Mouse (Mus musculus): ENCODE measurements around the gene Adk. TPM values are rescaled to one million over a fixed set of nuclear protein-coding genes. Genes with fewer than 3 reads are reported as not detected.
"Not testable (repeated sequence)": the region's sequence is repeated elsewhere in the genome, so short reads cannot be mapped to it uniquely, and the experiment has no call there.

Gene Adk
- total RNA-seq, 1 experiment from 2014 or later: 7.4 TPM

DNA sequence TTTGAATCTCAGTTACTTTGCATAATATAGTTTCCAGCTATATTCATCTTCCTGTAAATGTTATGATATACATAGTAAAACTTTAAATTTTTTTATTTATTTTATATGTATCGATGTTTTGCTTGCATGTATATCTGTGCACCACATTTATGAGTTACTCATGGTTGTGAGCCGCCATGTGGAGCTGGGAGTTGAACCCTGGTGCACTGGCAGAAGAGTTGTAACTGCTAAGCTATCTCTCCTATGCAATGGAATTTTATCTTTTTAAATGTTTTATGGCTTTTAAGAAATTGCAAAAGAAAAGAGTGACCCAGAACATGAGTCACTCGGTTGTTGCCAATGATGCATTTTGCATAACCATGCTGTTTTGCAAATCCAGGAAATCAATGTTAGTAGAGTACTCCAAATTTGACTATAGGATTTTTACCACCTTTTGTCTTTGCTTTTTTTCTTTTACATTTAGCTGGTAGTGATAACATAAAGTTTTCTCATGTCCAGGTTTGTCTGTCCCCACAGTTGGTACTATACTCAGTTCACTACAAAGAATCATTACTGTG lies 38.6 kb downstream of the Adk start:
- no peak for ATAC-seq (ENCODE audit: extremely low read depth, insufficient number of reproducible peaks, low FRiP score, poor library complexity, severe bottlenecking)

DNA sequence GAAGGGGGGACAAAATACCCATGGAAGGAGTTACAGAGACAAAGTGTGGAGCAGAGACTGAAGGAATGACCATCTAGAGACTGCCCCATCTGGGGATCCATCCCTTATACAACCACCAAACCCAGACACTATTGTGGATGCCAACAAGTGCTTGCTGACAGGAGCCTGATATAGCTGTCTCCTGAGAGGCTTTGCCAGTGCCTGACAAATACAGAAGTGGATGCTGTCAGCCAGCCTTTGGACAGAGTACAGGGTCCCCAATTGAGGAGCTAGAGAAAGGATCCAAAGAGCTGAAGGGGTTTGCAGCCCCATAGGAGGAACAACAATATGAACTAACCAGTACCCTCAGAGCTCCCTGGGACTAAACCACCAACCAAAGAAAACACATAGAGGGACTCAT lies 41.8 kb downstream of the Adk start:
- ATAC-seq (ENCODE audit: extremely low read depth, insufficient number of reproducible peaks, low FRiP score, poor library complexity, severe bottlenecking): not testable (repeated sequence)

DNA sequence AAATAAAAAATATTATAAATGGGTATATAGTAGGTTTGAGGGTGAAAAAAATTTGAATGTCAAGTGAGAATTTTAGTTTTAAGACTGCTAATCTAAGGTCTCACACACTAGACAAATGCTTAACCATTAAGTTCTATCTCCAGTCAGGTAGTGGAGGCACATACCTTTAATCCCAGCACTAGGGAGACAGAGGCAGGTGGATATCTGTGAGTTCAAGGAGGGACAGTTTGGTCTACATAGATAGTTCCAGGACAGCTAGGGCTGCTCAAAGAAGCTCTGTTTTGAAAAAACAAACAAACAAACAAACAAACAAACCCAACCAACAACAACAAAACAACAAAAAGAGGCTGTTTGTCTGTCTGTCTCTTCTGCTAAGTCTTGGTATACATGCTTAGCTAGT lies 43.9 kb downstream of the Adk start:
- ATAC-seq (ENCODE audit: extremely low read depth, insufficient number of reproducible peaks, low FRiP score, poor library complexity, severe bottlenecking): no peak

DNA sequence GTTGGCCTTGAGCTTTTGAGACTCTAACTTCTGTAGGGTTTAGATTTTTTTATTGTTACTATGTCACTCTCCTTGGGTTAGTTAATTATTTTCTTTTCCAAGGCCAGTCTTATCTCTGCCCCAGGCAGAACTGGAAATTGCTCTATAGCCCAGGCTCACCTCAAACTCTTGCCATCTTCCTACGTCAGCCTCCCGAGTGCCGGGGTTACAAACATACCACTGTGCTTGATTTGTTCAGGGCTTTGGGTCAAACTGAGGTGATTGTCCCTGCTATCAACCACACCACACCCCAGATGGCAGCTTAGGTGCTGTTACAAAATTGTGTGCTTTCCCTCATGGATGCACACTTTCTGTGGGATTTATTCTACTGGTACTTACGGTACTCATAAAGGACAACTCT lies 44.3 kb downstream of the Adk start:
- no peak for ATAC-seq (ENCODE audit: extremely low read depth, insufficient number of reproducible peaks, low FRiP score, poor library complexity, severe bottlenecking)

DNA sequence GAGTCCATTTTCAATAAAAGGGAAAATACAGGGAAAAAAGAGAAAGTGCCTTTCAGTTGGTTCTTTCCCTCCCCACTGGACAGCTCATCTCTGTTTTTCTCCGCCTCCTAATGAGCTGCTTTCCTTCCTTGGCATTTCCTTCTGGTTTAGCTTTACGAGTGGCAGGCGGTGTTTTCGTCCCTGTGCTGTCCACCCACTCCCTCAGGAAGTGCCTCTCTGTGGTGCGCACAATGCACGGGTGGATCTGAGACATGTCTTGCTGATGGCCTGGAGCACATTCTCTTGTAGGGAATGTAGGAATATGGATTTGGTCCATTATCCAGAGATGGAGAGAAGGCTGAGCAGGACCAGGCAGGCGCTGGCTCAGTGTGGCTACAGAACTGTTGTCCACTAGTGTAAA lies 47.0 kb downstream of the Adk start:
- no peak for ATAC-seq (ENCODE audit: extremely low read depth, insufficient number of reproducible peaks, low FRiP score, poor library complexity, severe bottlenecking)

DNA sequence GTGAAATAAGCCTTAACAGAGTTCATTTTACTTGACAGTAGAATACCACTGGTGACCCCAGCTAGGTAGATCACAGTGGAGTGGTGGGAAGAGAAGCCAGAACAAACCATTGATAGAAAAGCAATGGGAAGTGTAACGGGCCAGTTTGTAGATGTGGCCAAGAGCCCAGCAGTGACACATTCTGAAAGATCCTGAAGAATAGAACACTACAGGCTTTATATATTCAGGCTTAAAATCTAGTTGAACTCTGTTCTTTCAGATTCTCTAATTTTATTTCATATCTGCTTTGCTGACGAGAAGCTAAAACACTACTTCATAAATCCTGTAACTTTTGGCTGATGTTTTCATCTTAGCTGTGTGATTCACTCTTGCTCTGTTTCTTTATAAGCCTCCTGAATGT lies 48.5 kb downstream of the Adk start:
- no peak for ATAC-seq (ENCODE audit: extremely low read depth, insufficient number of reproducible peaks, low FRiP score, poor library complexity, severe bottlenecking)

DNA sequence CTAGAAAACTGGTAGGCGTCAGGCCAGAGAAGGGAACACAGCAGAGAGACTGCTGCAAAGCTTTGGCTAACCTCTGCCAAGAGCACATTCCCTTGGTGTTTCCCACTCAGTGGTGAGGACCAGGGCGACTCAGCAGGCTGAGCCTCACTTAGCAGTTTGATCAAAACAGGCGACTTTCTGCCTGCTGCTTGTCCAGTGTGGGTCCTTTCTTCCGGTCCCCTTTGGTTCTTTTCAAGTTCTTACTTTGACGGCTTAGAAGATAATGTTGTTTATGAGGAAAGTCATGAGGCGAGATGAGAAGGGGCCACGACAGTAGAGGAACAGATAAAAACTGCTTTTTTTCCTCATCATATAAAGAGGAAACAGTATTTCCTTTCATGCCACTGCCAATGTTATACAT lies 49.2 kb downstream of the Adk start:
- no peak for ATAC-seq (ENCODE audit: extremely low read depth, insufficient number of reproducible peaks, low FRiP score, poor library complexity, severe bottlenecking)

DNA sequence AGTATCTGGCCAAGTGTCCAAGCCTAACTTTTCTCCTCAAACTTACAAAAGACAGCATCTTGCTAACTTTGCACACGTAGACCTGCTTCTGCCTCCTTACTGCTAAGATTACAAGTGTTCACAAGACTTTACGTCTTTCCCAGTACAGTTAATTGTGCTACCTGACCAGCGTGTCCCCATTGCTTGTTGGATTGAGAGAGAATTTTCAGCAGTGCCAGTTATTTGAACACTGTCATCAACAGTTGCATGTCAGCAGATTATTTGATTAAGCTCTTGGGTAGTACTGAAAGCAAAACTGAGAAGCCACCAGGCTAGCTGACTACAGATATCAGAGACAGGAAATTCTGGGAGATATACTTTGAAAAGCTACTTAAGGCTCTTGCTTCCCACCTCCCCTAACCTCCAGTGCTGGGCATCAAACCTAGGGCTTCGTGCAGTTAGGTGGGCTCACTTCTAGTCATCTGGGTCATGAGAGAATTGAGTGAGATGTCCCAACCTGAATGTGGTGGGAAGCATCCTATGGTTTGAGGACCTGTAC lies 50.4 kb downstream of the Adk start:
- ATAC-seq (ENCODE audit: extremely low read depth, insufficient number of reproducible peaks, low FRiP score, poor library complexity, severe bottlenecking): no peak

DNA sequence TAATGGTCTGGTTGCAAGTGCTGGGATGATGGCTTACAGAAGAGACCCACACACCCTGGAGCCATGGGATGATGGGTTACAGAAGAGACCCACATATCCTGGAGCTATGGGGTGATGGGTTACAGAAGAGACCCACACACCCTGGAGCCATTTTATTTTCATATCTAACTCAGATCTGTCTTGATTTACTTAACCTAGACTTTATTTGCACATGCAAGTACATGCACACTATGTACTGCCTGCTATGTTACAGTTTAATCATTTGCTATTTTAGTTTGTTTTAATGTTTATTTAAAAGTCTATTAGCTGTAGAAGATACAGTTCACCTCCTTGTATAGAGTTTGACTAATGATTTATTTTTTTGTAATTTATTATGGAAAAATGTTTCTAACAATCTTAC lies 52.7 kb downstream of the Adk start:
- ATAC-seq (ENCODE audit: extremely low read depth, insufficient number of reproducible peaks, low FRiP score, poor library complexity, severe bottlenecking): no peak

DNA sequence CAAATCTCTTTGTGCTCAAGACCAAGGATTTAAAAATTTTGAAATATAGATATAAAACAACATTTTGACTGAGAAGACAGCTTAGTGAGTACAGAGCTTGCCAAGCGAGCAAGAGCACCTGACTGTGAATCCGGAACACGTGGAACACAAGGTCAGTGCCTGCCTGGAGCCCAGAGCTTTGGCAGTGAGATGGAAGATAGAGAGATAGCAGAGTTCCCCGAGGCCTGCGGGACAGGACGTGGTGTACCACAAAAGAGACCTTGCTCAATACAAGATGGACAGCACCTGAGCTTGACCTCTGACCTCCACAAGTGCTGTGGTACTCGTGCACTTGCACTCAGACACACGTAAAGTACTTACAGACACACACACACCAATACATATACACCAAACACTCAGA lies 54.2 kb downstream of the Adk start:
- no peak for ATAC-seq (ENCODE audit: extremely low read depth, insufficient number of reproducible peaks, low FRiP score, poor library complexity, severe bottlenecking)

DNA sequence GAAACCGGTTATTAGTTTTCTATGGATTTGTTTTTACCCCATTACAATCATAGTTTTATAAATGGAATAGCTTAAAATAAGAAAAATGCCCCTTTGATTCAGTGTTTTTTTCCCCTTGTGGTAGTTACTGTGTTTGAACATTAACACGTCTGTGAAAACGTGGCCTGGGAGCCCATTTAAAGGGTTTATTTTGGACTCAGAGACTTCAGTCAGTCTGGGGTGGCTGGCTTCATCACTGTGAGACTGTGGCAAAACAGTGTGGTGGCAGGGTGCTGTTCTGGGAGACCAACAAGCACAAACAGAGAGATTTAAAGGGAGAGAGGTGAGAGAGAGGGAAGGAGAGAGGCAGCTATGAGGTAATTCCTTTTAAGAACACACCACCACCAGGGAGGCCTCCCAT lies 55.2 kb downstream of the Adk start:
- ATAC-seq (ENCODE audit: extremely low read depth, insufficient number of reproducible peaks, low FRiP score, poor library complexity, severe bottlenecking): no peak

DNA sequence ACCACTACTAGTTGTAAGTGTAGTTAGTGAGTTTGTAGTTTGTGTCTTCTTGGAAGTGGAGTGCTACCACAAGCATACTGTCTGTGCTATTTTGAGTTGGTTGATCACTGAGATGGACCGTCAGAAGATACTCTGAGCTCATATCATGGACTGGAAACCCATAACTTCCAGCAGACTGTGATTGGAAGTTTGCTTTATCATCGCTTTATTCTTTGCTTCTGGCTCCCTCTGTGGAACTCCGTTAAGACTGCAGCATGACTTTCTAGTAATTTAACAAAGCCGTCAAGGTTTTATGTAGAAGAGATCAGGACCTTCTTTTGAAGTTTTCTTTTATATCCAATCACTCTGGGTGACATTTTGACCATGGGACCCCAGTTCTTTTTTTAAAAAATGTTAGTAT lies 58.1 kb downstream of the Adk start:
- no peak for ATAC-seq (ENCODE audit: extremely low read depth, insufficient number of reproducible peaks, low FRiP score, poor library complexity, severe bottlenecking)

DNA sequence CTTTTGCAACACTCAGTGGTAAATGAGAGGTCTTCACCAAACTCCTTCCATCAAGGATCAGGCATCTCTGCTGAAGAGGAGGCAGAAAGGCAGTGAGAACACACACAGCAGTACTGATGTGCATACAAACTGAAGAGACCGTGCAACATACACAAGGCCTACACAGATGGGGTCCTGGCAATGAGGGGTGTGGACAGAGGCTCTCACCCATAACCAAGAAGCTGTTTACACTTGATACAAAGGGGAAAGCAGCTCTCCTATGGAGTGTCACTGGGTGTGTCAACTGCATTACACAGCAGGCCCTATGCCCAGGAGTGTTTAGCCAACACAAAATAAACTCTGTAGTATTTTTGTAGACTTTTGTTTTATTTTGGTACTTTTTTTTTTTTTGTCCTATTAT lies 59.1 kb downstream of the Adk start:
- ATAC-seq (ENCODE audit: extremely low read depth, insufficient number of reproducible peaks, low FRiP score, poor library complexity, severe bottlenecking): no peak

DNA sequence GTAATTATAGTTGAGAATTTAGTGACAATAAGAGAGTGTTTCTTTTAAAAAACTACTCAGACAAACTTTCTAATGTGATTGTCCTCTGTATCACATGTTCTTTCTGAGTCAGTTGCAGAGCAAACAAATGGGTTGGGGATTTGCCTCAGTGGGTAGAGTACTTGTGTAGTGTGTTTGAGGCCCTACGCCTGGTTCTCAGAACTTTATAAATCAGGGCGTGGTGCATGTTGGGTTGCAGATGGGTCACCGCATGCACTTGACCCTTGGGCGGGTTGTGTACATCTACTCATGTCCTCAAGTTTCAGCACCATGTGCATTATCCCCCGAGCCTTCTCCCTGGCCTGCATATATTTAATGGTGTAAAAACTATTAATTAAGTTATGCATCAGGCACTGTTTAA lies 59.8 kb downstream of the Adk start:
- ATAC-seq (ENCODE audit: extremely low read depth, insufficient number of reproducible peaks, low FRiP score, poor library complexity, severe bottlenecking): no peak

DNA sequence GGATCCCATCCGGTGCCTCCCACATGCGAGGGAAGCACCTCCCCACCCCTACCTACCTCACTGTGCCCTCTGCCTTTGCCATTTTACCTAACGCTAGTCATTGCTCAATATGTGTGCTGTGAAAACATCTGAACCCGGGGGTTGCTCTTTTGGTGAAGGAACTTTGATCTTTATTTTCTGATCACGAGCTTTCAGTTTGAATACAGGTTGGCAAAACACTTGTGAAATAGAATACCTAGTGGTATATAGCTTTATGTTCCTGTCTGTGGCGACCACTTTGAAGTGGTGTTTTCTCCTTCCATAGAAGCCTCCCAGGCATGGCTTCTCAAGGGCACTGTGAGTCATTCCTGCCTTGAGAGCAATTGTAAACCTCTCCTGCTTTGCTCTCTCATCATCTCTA lies 60.4 kb downstream of the Adk start:
- no peak for ATAC-seq (ENCODE audit: extremely low read depth, insufficient number of reproducible peaks, low FRiP score, poor library complexity, severe bottlenecking)

DNA sequence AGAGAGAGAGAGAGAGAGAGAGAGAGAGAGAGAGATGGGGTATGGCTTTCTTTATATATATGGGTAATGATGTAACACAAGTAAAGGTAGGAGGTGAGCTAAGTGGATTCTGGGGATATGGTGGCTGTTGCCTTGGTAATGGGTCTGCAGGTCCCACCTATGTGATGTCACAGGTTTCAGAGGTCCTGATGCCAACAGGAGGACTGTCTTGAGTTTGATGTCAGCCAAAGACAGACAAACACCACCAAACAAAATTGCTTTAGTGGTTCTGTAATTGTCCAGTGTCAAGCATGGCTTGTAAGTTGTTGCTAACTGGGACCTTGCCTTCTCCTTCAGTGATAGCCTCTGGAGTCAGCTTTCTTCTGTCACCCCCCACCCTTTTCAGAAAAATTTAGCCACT lies 62.0 kb downstream of the Adk start:
- ATAC-seq (ENCODE audit: extremely low read depth, insufficient number of reproducible peaks, low FRiP score, poor library complexity, severe bottlenecking): no peak

DNA sequence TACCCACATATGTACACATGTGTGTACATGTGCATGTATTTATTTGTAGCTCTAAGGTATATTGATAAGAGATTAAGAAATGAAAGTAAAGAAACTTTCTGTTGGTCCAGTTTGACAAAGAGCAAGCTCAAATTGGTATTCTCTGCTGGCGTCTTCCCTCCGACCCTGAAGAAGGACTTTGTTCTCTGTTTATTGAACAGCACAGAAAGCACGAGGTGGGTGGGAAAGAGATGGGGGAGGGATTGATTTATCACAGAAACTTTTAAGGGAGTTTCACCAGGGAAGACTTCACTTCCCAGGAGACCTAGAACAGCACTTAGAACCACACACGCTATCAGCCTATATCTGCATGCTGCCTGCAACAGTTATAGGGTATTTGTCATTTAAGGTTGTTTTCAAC lies 62.9 kb downstream of the Adk start:
- no peak for ATAC-seq (ENCODE audit: extremely low read depth, insufficient number of reproducible peaks, low FRiP score, poor library complexity, severe bottlenecking)

DNA sequence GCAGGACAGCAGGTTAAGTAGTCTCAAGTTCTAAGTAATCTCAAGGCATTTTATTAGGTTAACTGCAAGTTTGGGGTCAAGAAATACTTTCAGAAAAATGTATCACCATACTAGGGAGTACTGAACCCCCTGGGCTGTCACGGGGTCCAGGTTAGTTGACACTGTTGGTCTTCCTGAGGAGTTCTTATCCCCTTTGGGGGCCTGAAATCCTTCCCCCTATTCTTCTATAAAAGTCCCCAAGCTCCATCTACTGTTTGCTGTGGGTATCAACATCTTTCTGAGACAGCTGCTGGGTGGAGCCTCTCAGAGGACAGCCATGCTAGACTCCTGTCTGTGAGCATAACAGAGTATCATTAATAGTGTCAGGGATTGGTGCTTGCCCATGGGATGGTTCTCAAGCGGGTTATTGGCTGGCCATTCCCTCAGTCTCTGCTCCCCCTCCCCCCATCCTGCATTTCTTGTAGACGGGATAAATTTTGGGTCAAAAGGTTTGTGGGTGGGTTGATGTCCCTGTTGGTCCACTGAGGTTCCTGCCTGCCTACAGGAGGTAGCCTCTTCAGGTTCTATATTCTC lies 63.6 kb downstream of the Adk start:
- ATAC-seq (ENCODE audit: extremely low read depth, insufficient number of reproducible peaks, low FRiP score, poor library complexity, severe bottlenecking): no peak

DNA sequence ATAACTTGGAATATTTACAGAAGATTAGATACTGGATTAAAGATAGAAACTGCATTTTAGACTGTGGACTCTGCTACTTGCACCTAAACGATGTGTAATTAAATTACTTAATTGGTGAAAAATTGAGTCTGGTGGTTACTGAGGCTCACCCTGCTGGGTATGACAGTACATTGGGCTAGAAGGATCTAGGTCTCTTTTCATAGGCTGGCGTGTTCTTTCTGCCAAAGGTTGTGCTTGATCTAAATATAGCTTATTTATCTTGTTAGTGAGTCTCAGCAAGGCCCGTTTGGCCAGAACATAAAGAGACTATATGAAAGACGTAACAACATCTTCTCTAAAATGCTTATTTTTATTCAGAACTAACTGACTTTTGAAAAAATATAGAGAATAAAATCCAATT lies 65.7 kb downstream of the Adk start:
- no peak for ATAC-seq (ENCODE audit: extremely low read depth, insufficient number of reproducible peaks, low FRiP score, poor library complexity, severe bottlenecking)

DNA sequence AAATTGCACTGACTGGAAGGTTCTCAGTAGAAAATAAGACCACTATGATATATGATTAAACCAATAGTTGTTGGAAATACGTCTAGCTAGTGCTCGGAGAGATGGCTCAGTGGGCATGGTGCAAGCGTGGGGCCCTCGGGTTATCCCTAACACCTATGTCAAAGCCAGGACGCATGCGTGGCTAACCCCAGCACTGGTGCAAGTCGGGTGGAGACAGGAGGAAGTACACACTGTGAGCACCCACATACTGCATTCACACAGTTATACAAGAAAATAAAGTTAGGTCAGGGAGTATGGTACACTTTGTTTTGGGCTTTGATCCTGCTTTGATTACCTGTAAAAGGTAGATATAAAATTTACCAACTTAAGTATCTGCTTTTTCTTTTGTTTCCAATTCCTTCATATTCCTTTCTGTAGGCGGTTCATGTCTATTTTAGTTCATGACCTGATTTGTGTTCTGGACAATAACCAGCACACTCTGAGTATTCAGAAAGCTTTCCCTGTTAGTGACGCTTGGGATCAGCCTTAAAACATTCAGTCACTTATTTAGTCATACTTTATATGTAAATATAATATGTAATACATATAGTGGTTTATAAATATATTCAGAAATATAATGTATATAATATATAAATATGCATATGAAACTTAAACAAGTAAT lies 67.4 kb downstream of the Adk start:
- ATAC-seq (ENCODE audit: extremely low read depth, insufficient number of reproducible peaks, low FRiP score, poor library complexity, severe bottlenecking): no peak

DNA sequence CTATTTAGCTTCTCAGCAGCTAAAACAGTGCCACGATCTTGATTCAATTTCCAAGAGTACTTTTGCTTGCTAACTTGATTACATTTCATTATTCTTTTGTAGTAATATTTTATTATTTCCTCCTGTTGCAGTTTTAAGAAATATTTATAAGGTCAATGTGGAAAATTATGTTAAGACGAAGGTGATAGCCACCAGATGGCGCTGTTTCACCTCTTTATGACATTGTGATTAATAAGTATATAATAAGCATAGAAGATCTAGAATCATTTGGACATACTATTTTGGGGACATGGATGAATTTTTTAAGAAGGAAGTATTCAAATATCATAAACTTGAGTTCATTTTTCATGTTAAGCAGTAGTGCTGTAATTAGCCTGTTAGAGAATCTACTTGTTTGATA lies 68.1 kb downstream of the Adk start:
- ATAC-seq (ENCODE audit: extremely low read depth, insufficient number of reproducible peaks, low FRiP score, poor library complexity, severe bottlenecking): no peak

Measured in neutrophil, adult 5-6 weeks (primary cell).